Mouse (Mus musculus) duodenum, adult 2 months (tissue): ENCODE measurements around the gene Gm3187. TPM values are rescaled to one million over a fixed set of nuclear protein-coding genes. Genes with fewer than 3 reads are reported as not detected.

Source experiments
- polyA plus RNA-seq: library from polyadenylated mRNA; depleted of rRNA; stranded (reverse); fragments of >200 nt; gene quantifications from 2 replicates; pipeline ENCODE4 v1.2.3, GENCODE M21; 2012; ENCODE audit warnings: low replicate concordance; rRNA removed

The Gm3187 gene
- polyA plus RNA-seq = not detected in 2 replicates

DNA sequence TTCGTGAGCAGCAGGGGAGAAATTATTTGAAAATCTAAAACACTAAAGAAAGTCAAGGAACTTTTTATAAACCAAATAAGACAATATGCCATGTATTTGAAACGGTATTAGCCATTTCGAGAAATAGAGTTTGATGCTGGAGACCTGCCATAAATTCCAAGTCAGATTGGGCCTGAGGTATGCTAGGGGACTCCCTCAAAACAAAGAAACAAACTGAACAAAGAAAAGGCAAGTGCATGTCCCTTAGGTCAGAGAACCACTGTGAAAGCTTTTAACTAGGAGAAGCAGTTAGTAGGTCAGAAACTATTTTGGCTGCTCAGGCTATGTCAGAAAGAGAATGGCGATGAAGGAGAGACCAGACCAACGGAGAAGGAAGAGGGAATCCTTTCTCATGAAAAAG, at the start of gene Gm3187:
TSS of gene Gm3187 (plus strand) at position 301 of the 400 bp plus-strand sequence.

DNA sequence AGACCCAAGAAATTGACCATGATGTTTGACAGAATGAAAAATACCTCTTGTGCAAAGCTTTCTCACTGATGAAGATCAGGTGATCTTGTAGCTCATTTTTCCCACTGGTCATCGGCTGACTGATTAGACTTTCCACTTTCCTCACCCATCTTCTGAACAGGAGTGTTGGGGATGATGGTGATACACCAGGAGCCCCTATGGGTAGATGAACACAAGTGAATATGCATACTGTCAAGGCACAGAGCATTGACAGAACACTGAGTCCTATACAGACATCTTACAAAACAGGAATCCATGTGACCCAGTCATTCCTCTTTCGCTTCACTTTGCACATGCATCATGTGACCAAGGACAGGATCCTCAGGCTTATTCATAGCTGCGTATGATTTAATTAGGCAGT, 28.6 kb upstream of the Gm3187 start, which contains the start of gene Gm3194:
TSS of gene Gm3194 (minus strand) at position 101 of the 400 bp plus-strand sequence.

DNA sequence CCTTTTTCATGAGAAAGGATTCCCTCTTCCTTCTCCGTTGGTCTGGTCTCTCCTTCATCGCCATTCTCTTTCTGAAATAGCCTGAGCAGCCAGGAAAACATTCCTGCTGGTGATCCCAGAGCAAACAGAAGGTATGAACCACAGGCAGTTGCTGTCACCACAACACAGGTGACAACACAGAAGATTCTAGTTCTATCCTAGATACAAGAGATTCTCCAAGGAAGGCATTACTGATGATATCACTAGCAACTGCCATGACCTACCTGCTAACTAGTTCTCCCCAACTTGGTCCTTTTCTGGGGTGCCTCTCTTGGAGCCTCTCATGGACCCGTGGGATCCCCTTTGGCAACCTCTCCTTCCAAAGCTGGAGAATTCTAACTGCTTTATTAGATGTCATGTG, 6.3 kb upstream of the Gm3187 start, which contains the start of gene Gm8246:
TSS of gene Gm8246 (minus strand) at position 101 of the 400 bp plus-strand sequence.

DNA sequence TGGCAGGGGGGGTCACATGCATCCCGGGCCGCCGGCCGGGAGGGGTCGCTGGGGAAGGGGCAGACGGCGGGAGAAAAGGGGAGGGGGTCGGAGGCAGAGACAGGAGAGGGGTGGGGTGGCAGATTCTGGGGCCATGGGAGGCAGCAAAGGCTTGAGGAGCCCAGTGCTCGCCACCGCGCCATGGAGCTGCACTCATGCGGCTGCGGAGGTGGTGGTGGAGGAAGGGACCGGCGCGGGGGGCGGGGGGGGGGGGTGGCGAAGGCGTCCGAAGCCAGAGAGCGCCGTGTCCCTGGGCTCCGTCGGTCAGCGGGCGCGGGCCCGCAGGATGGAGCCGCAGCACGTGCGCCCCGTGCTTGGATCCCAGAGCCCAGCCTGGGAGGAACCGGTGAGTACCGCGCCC, 17.4 kb downstream of the Gm3187 start, which contains the start of gene Gm3488:
TSS of gene Gm3488 (plus strand) at position 301 of the 400 bp plus-strand sequence.

DNA sequence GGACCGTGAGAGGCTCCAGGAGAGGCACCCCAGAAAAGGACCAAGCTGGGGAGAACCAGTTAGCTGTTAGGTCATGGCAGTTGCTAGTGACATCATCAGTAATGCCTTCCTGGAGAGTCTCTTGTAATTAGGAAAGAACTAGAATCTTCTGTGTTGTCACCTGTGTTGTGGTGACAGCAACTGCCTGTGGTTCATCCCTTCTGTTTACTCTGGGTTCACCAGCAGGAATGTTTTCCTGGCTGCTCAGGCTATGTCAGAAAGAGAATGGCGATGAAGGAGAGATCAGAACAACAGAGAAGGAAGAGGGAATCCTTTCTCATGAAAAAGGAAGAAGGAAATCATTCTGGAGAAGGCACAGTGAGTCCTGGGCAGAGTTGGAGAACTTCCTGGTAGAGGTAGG, 54.2 kb downstream of the Gm3187 start, which contains the start of gene Gm3532:
TSS of gene Gm3532 (plus strand) at position 301 of the 400 bp plus-strand sequence.

Other genes with a start within 250 kb of the Gm3187 start
- gene Gm3526, start 223.6 kb upstream of the Gm3187 start, polyA plus RNA-seq = not detected in 2 replicates
- not detected in 2 replicates for gene Gm3542, start 149.3 kb upstream of the Gm3187 start, polyA plus RNA-seq
- gene Gm3500, start 95.2 kb upstream of the Gm3187 start, polyA plus RNA-seq = not detected in 2 replicates
- gene Gm3194, start 28.7 kb upstream of the Gm3187 start, polyA plus RNA-seq = not detected in 2 replicates
- gene Gm8246, start 6.4 kb upstream of the Gm3187 start, polyA plus RNA-seq = not detected in 2 replicates
- not detected in 2 replicates for gene Gm3488, start 17.5 kb downstream of the Gm3187 start, polyA plus RNA-seq
- gene Gm3532, start 54.3 kb downstream of the Gm3187 start, polyA plus RNA-seq = not detected in 2 replicates
- not detected in 2 replicates for gene Gm8265, start 148.8 kb downstream of the Gm3187 start, polyA plus RNA-seq
- not detected in 2 replicates for gene Gm9603, start 203.2 kb downstream of the Gm3187 start, polyA plus RNA-seq